Mouse (Mus musculus): ENCODE results near the gene Ndufa9. TPM values are rescaled to one million over a fixed set of nuclear protein-coding genes. Genes with fewer than 3 reads are reported as not detected.

Gene Ndufa9
- polyA plus RNA-seq, 1 experiment from 2014 or later, result 298 TPM

GRCm38 (mm10) chr6:126815206-126815750 lies 33.7 kb downstream of the Ndufa9 start:
- no peak for TF ChIP-seq CTCF (IDR thresholded peaks at IDR 0.05; ENCODE audit: low read depth)
- H3K9ac ChIP-seq (ENCODE audit: low read depth, low read length), result no peak overlapping the region
- H3K9me3 ChIP-seq (replicated peaks; ENCODE audit: low read length), result no peaks in the 10 kb centered on the region
- 59% methylated on average over 6 of the region's 6 CpGs for WGBS
- H3K27ac ChIP-seq, result no peak overlapping the region
- no peaks in the 10 kb centered on the region for H3K4me1 ChIP-seq (replicated peaks; ENCODE audit: insufficient read depth, low read length)
- ATAC-seq (replicated peaks; ENCODE audit: low FRiP score, low read depth) (no peak), DNase-seq (ENCODE audit: low spot score) (no peak)
- H3K4me3 ChIP-seq (replicated peaks; ENCODE audit: low read depth, low read length), result no peak overlapping the region
- no peaks in the 10 kb centered on the region for H3K27me3 ChIP-seq (ENCODE audit: insufficient read depth, low read length)
- H3K4me2 ChIP-seq (ENCODE audit: low read length), result no peak overlapping the region
- H3K36me3 ChIP-seq (ENCODE audit: insufficient read depth, low read length), result no peaks in the 10 kb centered on the region

DNA sequence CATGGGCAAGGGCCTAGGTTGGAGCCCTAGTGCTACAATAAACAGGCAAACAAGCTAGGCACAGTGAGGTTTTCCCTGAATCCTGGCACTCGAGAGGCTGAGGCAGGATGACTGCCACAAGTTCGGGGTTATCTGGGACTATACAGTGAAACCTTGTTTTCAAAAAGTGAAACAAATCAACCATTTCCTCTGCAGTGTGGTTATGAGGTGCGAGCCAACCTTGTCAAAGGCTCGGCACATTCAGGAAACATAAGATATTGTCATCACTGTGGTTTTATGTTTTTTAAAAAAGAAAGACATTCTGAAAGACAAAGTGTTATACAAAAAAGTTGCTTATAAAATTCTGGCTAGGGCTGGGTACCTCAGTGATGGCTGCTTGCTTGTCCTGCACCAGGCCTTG lies 37.5 kb downstream of the Ndufa9 start:
- DNase-seq (ENCODE audit: low spot score), result no peak
- Histone ChIP-seq H3K36me3 (ENCODE audit: insufficient read depth, low read length) (no peaks in the 10 kb centered on the region), H3K9me3 (replicated peaks; ENCODE audit: low read length) (no peaks in the 10 kb centered on the region), H3K4me2 (ENCODE audit: low read length) (no peak overlapping the region), H3K4me1 (replicated peaks; ENCODE audit: insufficient read depth, low read length) (no peaks in the 10 kb centered on the region), H3K9ac (ENCODE audit: low read depth, low read length) (no peak overlapping the region), H3K27ac (no peak overlapping the region), H3K27me3 (ENCODE audit: insufficient read depth, low read length) (no peaks in the 10 kb centered on the region), H3K4me3 (replicated peaks; ENCODE audit: low read depth, low read length) (no peak overlapping the region)
- 78% methylated on average over 4 of the region's 4 CpGs for WGBS
- no peak for ATAC-seq (replicated peaks; ENCODE audit: low FRiP score, low read depth)
- TF ChIP-seq CTCF (IDR thresholded peaks at IDR 0.05; ENCODE audit: low read depth), result no peak

GRCm38 (mm10) chr6:126808561-126808960 lies 40.4 kb downstream of the Ndufa9 start:
- H3K36me3 ChIP-seq (ENCODE audit: insufficient read depth, low read length), result no peaks in the 10 kb centered on the region
- H3K4me1 ChIP-seq (replicated peaks; ENCODE audit: insufficient read depth, low read length), result no peaks in the 10 kb centered on the region
- H3K9ac ChIP-seq (ENCODE audit: low read depth, low read length), result no peak overlapping the region
- no peaks in the 10 kb centered on the region for H3K27me3 ChIP-seq (ENCODE audit: insufficient read depth, low read length)
- H3K9me3 ChIP-seq (replicated peaks; ENCODE audit: low read length), result no peaks in the 10 kb centered on the region
- no peak overlapping the region for H3K4me3 ChIP-seq (replicated peaks; ENCODE audit: low read depth, low read length)
- H3K4me2 ChIP-seq (ENCODE audit: low read length), result no peak overlapping the region
- 89% methylated on average over 8 of the region's 8 CpGs for WGBS
- DNase-seq (ENCODE audit: low spot score), result no peak
- TF ChIP-seq CTCF (IDR thresholded peaks at IDR 0.05; ENCODE audit: low read depth), result no peak
- no peak overlapping the region for H3K27ac ChIP-seq
- ATAC-seq (replicated peaks; ENCODE audit: low FRiP score, low read depth), result no peak

DNA sequence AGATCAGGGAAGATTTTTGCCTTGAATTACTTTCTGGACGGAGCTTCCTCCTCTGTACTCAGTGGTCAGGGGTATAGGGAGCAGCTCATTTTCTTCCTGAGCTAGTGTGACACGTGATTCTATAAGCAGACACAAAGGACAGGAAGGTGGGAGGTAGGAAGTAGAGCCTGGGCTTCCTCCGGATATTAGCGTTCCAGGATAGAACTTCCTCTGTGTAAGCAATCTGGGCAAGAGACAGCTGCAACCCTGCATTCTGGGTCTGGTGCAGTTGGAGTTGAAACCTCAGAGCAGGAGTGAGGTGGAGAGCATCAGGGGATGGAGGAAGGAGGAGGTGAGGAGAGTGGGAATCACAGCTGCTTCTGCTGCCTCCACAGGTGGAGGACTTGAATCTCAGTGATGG lies 40.8 kb downstream of the Ndufa9 start:
- ATAC-seq (replicated peaks; ENCODE audit: low FRiP score, low read depth), result no peak
- no peak for TF ChIP-seq CTCF (IDR thresholded peaks at IDR 0.05; ENCODE audit: low read depth)

DNA sequence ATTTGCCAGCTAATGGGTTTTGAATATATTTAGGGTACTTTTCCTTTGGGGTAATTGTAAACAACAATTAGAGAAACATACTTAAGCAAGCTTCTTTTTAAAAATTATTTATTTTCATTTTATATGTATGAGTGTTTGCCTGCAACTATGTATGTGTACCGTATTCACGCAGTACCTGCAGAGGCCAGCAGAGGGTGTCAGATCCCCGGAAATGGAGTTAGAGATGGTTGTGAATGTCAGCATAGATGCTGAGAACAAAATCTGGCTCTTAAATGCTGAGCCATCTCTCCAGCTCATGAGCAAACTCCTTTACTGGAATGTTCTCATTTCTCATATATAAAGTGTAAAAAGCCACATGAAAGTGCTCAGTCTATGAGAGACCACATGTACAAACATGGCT lies 42.2 kb downstream of the Ndufa9 start:
- no peak for DNase-seq (ENCODE audit: low spot score)
- 89% methylated on average over 3 of the region's 3 CpGs for WGBS
- H3K4me2 ChIP-seq (ENCODE audit: low read length), result no peak overlapping the region
- no peak overlapping the region for H3K4me3 ChIP-seq (replicated peaks; ENCODE audit: low read depth, low read length)
- no peak overlapping the region for H3K9ac ChIP-seq (ENCODE audit: low read depth, low read length)
- no peaks in the 10 kb centered on the region for H3K27me3 ChIP-seq (ENCODE audit: insufficient read depth, low read length)
- H3K9me3 ChIP-seq (replicated peaks; ENCODE audit: low read length), result no peaks in the 10 kb centered on the region
- TF ChIP-seq CTCF (IDR thresholded peaks at IDR 0.05; ENCODE audit: low read depth), result peak; percentile 35; the same call in 1 of the 2 replicates
- no peak overlapping the region for H3K27ac ChIP-seq
- H3K4me1 ChIP-seq (replicated peaks; ENCODE audit: insufficient read depth, low read length), result no peaks in the 10 kb centered on the region
- ATAC-seq (replicated peaks; ENCODE audit: low FRiP score, low read depth), result no peak
- H3K36me3 ChIP-seq (ENCODE audit: insufficient read depth, low read length), result no peaks in the 10 kb centered on the region

More for the DNA sequence above, 40.8 kb downstream of the Ndufa9 start:
- H3K4me2 ChIP-seq (ENCODE audit: low read length), result no peak overlapping the region
- H3K4me1 ChIP-seq (replicated peaks; ENCODE audit: insufficient read depth, low read length), result no peaks in the 10 kb centered on the region
- no peak overlapping the region for H3K27ac ChIP-seq
- H3K9ac ChIP-seq (ENCODE audit: low read depth, low read length), result no peak overlapping the region
- H3K9me3 ChIP-seq (replicated peaks; ENCODE audit: low read length), result no peaks in the 10 kb centered on the region
- H3K27me3 ChIP-seq (ENCODE audit: insufficient read depth, low read length), result no peaks in the 10 kb centered on the region
- WGBS, result 49% methylated on average over 4 of the region's 4 CpGs
- no peak overlapping the region for H3K4me3 ChIP-seq (replicated peaks; ENCODE audit: low read depth, low read length)
- peak; percentile 35 for DNase-seq (ENCODE audit: low spot score)
- no peaks in the 10 kb centered on the region for H3K36me3 ChIP-seq (ENCODE audit: insufficient read depth, low read length)

DNA sequence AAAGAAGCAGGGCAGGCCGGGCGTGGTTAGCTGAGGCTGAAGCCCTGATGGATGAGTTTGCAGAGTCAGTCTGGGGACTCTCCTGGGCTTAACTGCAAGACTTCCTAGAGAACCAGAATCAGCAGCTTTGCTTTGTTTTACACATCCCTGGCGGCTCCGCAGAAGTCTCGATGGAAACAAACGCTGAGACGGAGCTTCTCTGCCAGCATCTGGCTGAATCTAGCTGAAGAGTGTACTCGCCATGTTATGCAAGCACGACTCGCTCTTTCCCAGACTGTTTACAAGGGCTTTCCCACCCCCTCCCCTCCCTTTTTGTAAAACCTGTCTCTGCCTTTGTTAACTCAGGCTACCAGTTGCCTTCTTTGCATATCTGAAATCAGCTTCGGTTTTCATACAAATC lies 46.0 kb downstream of the Ndufa9 start:
- TF ChIP-seq CTCF (IDR thresholded peaks at IDR 0.05; ENCODE audit: low read depth), result no peak
- H3K27ac ChIP-seq, result no peak overlapping the region
- H3K9me3 ChIP-seq (replicated peaks; ENCODE audit: low read length), result no peaks in the 10 kb centered on the region
- no peaks in the 10 kb centered on the region for H3K27me3 ChIP-seq (ENCODE audit: insufficient read depth, low read length)
- DNase-seq (ENCODE audit: low spot score) (no peak), ATAC-seq (replicated peaks; ENCODE audit: low FRiP score, low read depth) (no peak)
- H3K4me1 ChIP-seq (replicated peaks; ENCODE audit: insufficient read depth, low read length), result no peaks in the 10 kb centered on the region
- 42% methylated on average over 11 of the region's 11 CpGs for WGBS
- no peak overlapping the region for H3K4me2 ChIP-seq (ENCODE audit: low read length)
- H3K9ac ChIP-seq (ENCODE audit: low read depth, low read length), result no peak overlapping the region
- no peaks in the 10 kb centered on the region for H3K36me3 ChIP-seq (ENCODE audit: insufficient read depth, low read length)
- H3K4me3 ChIP-seq (replicated peaks; ENCODE audit: low read depth, low read length), result no peak overlapping the region

DNA sequence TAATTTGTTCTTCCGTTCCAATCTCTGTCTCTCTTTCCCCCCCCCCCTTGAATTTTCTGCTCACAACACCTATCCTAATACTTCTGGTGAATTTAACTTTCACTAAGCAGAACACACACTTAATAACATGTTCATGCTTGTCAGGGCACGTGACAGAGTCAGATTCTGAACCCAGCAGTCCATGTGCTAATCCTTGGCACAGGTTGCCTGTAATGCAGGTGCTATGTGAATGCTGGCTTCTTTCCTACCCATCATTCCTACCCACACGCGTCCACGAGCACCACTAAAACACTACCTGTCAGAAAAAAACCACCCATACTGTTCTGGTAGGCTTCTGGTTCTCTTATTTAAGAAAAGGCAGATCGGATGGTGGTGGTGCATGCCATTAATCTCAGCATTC lies 54.2 kb downstream of the Ndufa9 start:
- Histone ChIP-seq H3K4me3 (replicated peaks; ENCODE audit: low read depth, low read length) (no peak overlapping the region), H3K27ac (no peak overlapping the region), H3K4me1 (replicated peaks; ENCODE audit: insufficient read depth, low read length) (no peaks in the 10 kb centered on the region), H3K9ac (ENCODE audit: low read depth, low read length) (no peak overlapping the region), H3K4me2 (ENCODE audit: low read length) (no peak overlapping the region), H3K27me3 (ENCODE audit: insufficient read depth, low read length) (no peaks in the 10 kb centered on the region), H3K9me3 (replicated peaks; ENCODE audit: low read length) (no peaks in the 10 kb centered on the region), H3K36me3 (ENCODE audit: insufficient read depth, low read length) (no peaks in the 10 kb centered on the region)
- WGBS, result 75% methylated on average over 6 of the region's 6 CpGs
- no peak for ATAC-seq (replicated peaks; ENCODE audit: low FRiP score, low read depth)
- no peak for TF ChIP-seq CTCF (IDR thresholded peaks at IDR 0.05; ENCODE audit: low read depth)
- DNase-seq (ENCODE audit: low spot score), result no peak

Measured in kidney, postnatal 0 days (tissue).